Mouse (Mus musculus) adrenal gland, postnatal 10 days (tissue): ENCODE measurements at regions not wholly inside any gene's neighbourhood (a gene's known extent, or its start where the extent isn't known, plus 50 kb on each side); places are given as distances from the start of the nearest gene placed in this dataset.

Source experiments
- DNase-seq: peaks from one replicate; pipeline ENCODE4 v3.0.0; 2021; ENCODE audit warnings: mixed read lengths

- peak; percentile 70 for DNase-seq
These were observed 408.1 kb upstream of the Frg1 start for GRCm38 (mm10) chr8:41824928-41825327.

GRCm38 (mm10) chr8:41823041-41823440 is 406.2 kb upstream of the Frg1 start:
- DNase-seq, result no peak

GRCm38 (mm10) chr8:41821676-41822075 is 404.8 kb upstream of the Frg1 start:
- DNase-seq, result no peak

GRCm38 (mm10) chr8:41820605-41821395 is 403.9 kb upstream of the Frg1 start:
- DNase-seq, result no peak

GRCm38 (mm10) chr8:41818577-41818976 is 401.7 kb upstream of the Frg1 start:
- DNase-seq, result no peak

GRCm38 (mm10) chr8:41818079-41818478 is 401.2 kb upstream of the Frg1 start:
- DNase-seq, result no peak

GRCm38 (mm10) chr8:41815272-41815671 is 398.4 kb upstream of the Frg1 start:
- DNase-seq, result no peak

GRCm38 (mm10) chr8:41795625-41796024 is 378.8 kb upstream of the Frg1 start:
- DNase-seq, result no peak

- DNase-seq, result no peak
These were observed 370.3 kb upstream of the Frg1 start for GRCm38 (mm10) chr8:41786952-41787861.

- no peak for DNase-seq
These were observed 369.1 kb upstream of the Frg1 start for GRCm38 (mm10) chr8:41785977-41786376.

- DNase-seq, result no peak
These were observed 366.0 kb upstream of the Frg1 start for GRCm38 (mm10) chr8:41782837-41783236.

- no peak for DNase-seq
These were observed 362.6 kb upstream of the Frg1 start for GRCm38 (mm10) chr8:41779459-41779858.

- no peak for DNase-seq
These were observed 354.9 kb upstream of the Frg1 start for GRCm38 (mm10) chr8:41771729-41772128.

GRCm38 (mm10) chr8:41753481-41753880 is 336.6 kb upstream of the Frg1 start:
- no peak for DNase-seq

- no peak for DNase-seq
These were observed 335.8 kb upstream of the Frg1 start for GRCm38 (mm10) chr8:41752641-41753040.

- DNase-seq, result no peak
These were observed 330.1 kb upstream of the Frg1 start for GRCm38 (mm10) chr8:41747024-41747423.

- no peak for DNase-seq
These were observed 326.2 kb upstream of the Frg1 start for GRCm38 (mm10) chr8:41742796-41743670.

- no peak for DNase-seq
These were observed 300.1 kb upstream of the Frg1 start for GRCm38 (mm10) chr8:41717002-41717401.

- DNase-seq, result no peak
These were observed 296.9 kb upstream of the Frg1 start for GRCm38 (mm10) chr8:41713634-41714330.

GRCm38 (mm10) chr8:41703927-41704924 is 287.4 kb upstream of the Frg1 start:
- no peak for DNase-seq
